Mouse (Mus musculus) CH12.LX (cell line): Measurements from ENCODE around the gene Sertad4.

Experiments used
- CTCF ChIP-seq, 2 experiments: IDR thresholded peaks in 1 of 2; conservative IDR thresholded peaks in 1 of 2; 2 replicates each; pipeline ENCODE4 v1.5.1; 2011 to 2012; ENCODE audit warnings: low read depth in 2 of 2, low read length in 2 of 2, improper control_type of control experiment in 1 of 2, inconsistent platforms in 1 of 2, mild to moderate bottlenecking in 1 of 2, moderate library complexity in 1 of 2
- MEF2A ChIP-seq: IDR thresholded peaks from 2 replicates; pipeline ENCODE4 v1.6.1; 2014; ENCODE audit warnings: low read depth, mild to moderate bottlenecking, inconsistent platforms, low read length, improper control_type of control experiment, borderline replicate concordance
- POLR2A ChIP-seq: IDR thresholded peaks from 2 replicates; pipeline ENCODE4 v1.6.1; 2011; ENCODE audit warnings: low read depth, mild to moderate bottlenecking, improper control_type of control experiment, low read length
- TCF12 ChIP-seq: IDR thresholded peaks from 2 replicates; pipeline ENCODE4 v1.6.1; 2014; ENCODE audit warnings: low read depth, mild to moderate bottlenecking, inconsistent platforms, low read length, improper control_type of control experiment
- UBTF ChIP-seq: IDR thresholded peaks from 2 replicates; pipeline ENCODE4 v1.6.1; 2012; ENCODE audit warnings: low read depth, mild to moderate bottlenecking, inconsistent platforms, low read length, improper control_type of control experiment, moderate library complexity
- ZC3H11A ChIP-seq: IDR thresholded peaks from 2 replicates; pipeline ENCODE4 v1.6.1; 2012; ENCODE audit warnings: low read depth, mild to moderate bottlenecking, inconsistent platforms, low read length, improper control_type of control experiment

- no peak for TF ChIP-seq ZC3H11A
- no peak for TF ChIP-seq MEF2A
- no peak for TF ChIP-seq TCF12
- TF ChIP-seq POLR2A = no peak
- no peak for TF ChIP-seq CTCF (conservative IDR thresholded peaks at IDR 0.05 in 1 of 2, IDR thresholded peaks at IDR 0.05 in 1 of 2; ENCODE audit: low read depth in 2 of 2, low read length in 2 of 2)
- no peak for TF ChIP-seq UBTF
These were observed at the start of gene Sertad4 for GRCm38 (mm10) chr1:192855474-192856230.
